Mouse (Mus musculus): ENCODE results near the gene Agrp. TPM values are rescaled to one million over a fixed set of nuclear protein-coding genes. Genes with fewer than 3 reads are reported as not detected.

Agrp gene
- polyA plus RNA-seq, 1 experiment: 0.47 TPM

- H3K4me2 ChIP-seq (ENCODE audit: low read depth): no peak overlapping the region
- H3ac ChIP-seq (ENCODE audit: control insufficient read depth, insufficient read length): no peak overlapping the region
- no peaks in the 10 kb centered on the region for H3K27me3 ChIP-seq (ENCODE audit: control insufficient read depth, insufficient read depth, insufficient read length)
- no peaks in the 10 kb centered on the region for H3K79me2 ChIP-seq (ENCODE audit: control insufficient read depth, insufficient read depth)
- no peaks in the 10 kb centered on the region for H3K36me3 ChIP-seq (ENCODE audit: control insufficient read depth, insufficient read depth)
- TF ChIP-seq MYOD1 (IDR thresholded peaks at IDR 0.05; ENCODE audit: control insufficient read depth in 1 of 3, insufficient read length in 2 of 3, low read depth in 2 of 3) (no peak), USF1 (IDR thresholded peaks at IDR 0.05; ENCODE audit: low read depth) (no peak), POLR2AphosphoS2 (IDR thresholded peaks at IDR 0.05; ENCODE audit: insufficient read length, low read depth) (no peak), TCF12 (IDR thresholded peaks at IDR 0.05; ENCODE audit: insufficient read depth, poor library complexity, severe bottlenecking) (no peak), MYOG (IDR thresholded peaks at IDR 0.05; ENCODE audit: control insufficient read depth in 1 of 3, insufficient read depth in 1 of 3, insufficient read length in 2 of 3, low read depth in 2 of 3) (no peak), TCF3 (IDR thresholded peaks at IDR 0.05; ENCODE audit: insufficient read length, low read depth) (no peak), SRF (IDR thresholded peaks at IDR 0.05; ENCODE audit: control insufficient read depth, insufficient read length, low read depth) (no peak), POLR2A (IDR thresholded peaks at IDR 0.05; ENCODE audit: insufficient read length, low read depth) (no peak), REST (IDR thresholded peaks at IDR 0.05; ENCODE audit: insufficient read depth, insufficient read length) (no peak), E2F4 (IDR thresholded peaks at IDR 0.05; ENCODE audit: insufficient read depth) (no peak), MAX (IDR thresholded peaks at IDR 0.05; ENCODE audit: low read depth) (no peak)
- H3K4me3 ChIP-seq: no peak overlapping the region
Observed at GRCm38 (mm10) chr8:105592431-105592830, 44.8 kb downstream of the Agrp start.

GRCm38 (mm10) chr8:105579719-105580118 is 57.5 kb downstream of the Agrp start:
- Histone ChIP-seq H3K36me3 (ENCODE audit: control insufficient read depth, insufficient read depth) (no peaks in the 10 kb centered on the region), H3ac (ENCODE audit: control insufficient read depth, insufficient read length) (no peak overlapping the region)
- TF ChIP-seq POLR2AphosphoS2 (IDR thresholded peaks at IDR 0.05; ENCODE audit: insufficient read length, low read depth): no peak
- TF ChIP-seq SRF (IDR thresholded peaks at IDR 0.05; ENCODE audit: control insufficient read depth, insufficient read length, low read depth): no peak
- no peak for TF ChIP-seq MAX (IDR thresholded peaks at IDR 0.05; ENCODE audit: low read depth)
- no peak for TF ChIP-seq USF1 (IDR thresholded peaks at IDR 0.05; ENCODE audit: low read depth)
- no peak for TF ChIP-seq REST (IDR thresholded peaks at IDR 0.05; ENCODE audit: insufficient read depth, insufficient read length)
- TF ChIP-seq TCF3 (IDR thresholded peaks at IDR 0.05; ENCODE audit: insufficient read length, low read depth): no peak
- no peak for TF ChIP-seq E2F4 (IDR thresholded peaks at IDR 0.05; ENCODE audit: insufficient read depth)
- no peak for TF ChIP-seq MYOD1 (IDR thresholded peaks at IDR 0.05; ENCODE audit: control insufficient read depth in 1 of 3, insufficient read length in 2 of 3, low read depth in 2 of 3)
- no peak for TF ChIP-seq CEBPB (IDR thresholded peaks at IDR 0.05; ENCODE audit: insufficient read depth, poor library complexity, severe bottlenecking)
- no peak for TF ChIP-seq MYOG (IDR thresholded peaks at IDR 0.05; ENCODE audit: control insufficient read depth in 1 of 3, insufficient read depth in 1 of 3, insufficient read length in 2 of 3, low read depth in 2 of 3)
- no peak for TF ChIP-seq POLR2A (IDR thresholded peaks at IDR 0.05; ENCODE audit: insufficient read length, low read depth)
- no peak for TF ChIP-seq TCF12 (IDR thresholded peaks at IDR 0.05; ENCODE audit: insufficient read depth, poor library complexity, severe bottlenecking)

GRCm38 (mm10) chr8:105575538-105575937 is 61.7 kb downstream of the Agrp start:
- H3K27me3 ChIP-seq (ENCODE audit: control insufficient read depth, insufficient read depth, insufficient read length): no peaks in the 10 kb centered on the region
- TF ChIP-seq USF1 (IDR thresholded peaks at IDR 0.05; ENCODE audit: low read depth): no peak
- no peak for TF ChIP-seq MAX (IDR thresholded peaks at IDR 0.05; ENCODE audit: low read depth)
- TF ChIP-seq CEBPB (IDR thresholded peaks at IDR 0.05; ENCODE audit: insufficient read depth, poor library complexity, severe bottlenecking): no peak
- no peak overlapping the region for H3K4me3 ChIP-seq
- H3K4me2 ChIP-seq (ENCODE audit: low read depth): no peak overlapping the region
- no peak overlapping the region for H3ac ChIP-seq (ENCODE audit: control insufficient read depth, insufficient read length)
- no peaks in the 10 kb centered on the region for H3K36me3 ChIP-seq (ENCODE audit: control insufficient read depth, insufficient read depth)
- no peaks in the 10 kb centered on the region for H3K79me2 ChIP-seq (ENCODE audit: control insufficient read depth, insufficient read depth)

More at GRCm38 (mm10) chr8:105579719-105580118, 57.5 kb downstream of the Agrp start:
- no peaks in the 10 kb centered on the region for H3K79me2 ChIP-seq (ENCODE audit: control insufficient read depth, insufficient read depth)
- H3K4me3 ChIP-seq: no peak overlapping the region
- no peaks in the 10 kb centered on the region for H3K27me3 ChIP-seq (ENCODE audit: control insufficient read depth, insufficient read depth, insufficient read length)
- H3K4me2 ChIP-seq (ENCODE audit: low read depth): no peak overlapping the region

- Histone ChIP-seq H3K4me2 (ENCODE audit: low read depth) (no peak overlapping the region), H3K27me3 (ENCODE audit: control insufficient read depth, insufficient read depth, insufficient read length) (no peaks in the 10 kb centered on the region), H3K79me2 (ENCODE audit: control insufficient read depth, insufficient read depth) (no peaks in the 10 kb centered on the region), H3K36me3 (ENCODE audit: control insufficient read depth, insufficient read depth) (no peaks in the 10 kb centered on the region), H3K4me3 (no peak overlapping the region), H3ac (ENCODE audit: control insufficient read depth, insufficient read length) (no peak overlapping the region)
- no peak for TF ChIP-seq TCF12 (IDR thresholded peaks at IDR 0.05; ENCODE audit: insufficient read depth, poor library complexity, severe bottlenecking)
- TF ChIP-seq USF1 (IDR thresholded peaks at IDR 0.05; ENCODE audit: low read depth): no peak
- no peak for TF ChIP-seq REST (IDR thresholded peaks at IDR 0.05; ENCODE audit: insufficient read depth, insufficient read length)
- TF ChIP-seq E2F4 (IDR thresholded peaks at IDR 0.05; ENCODE audit: insufficient read depth): no peak
- no peak for TF ChIP-seq SRF (IDR thresholded peaks at IDR 0.05; ENCODE audit: control insufficient read depth, insufficient read length, low read depth)
- TF ChIP-seq CEBPB (IDR thresholded peaks at IDR 0.05; ENCODE audit: insufficient read depth, poor library complexity, severe bottlenecking): no peak
- no peak for TF ChIP-seq POLR2A (IDR thresholded peaks at IDR 0.05; ENCODE audit: insufficient read length, low read depth)
Observed at GRCm38 (mm10) chr8:105574741-105575140, 62.5 kb downstream of the Agrp start.

- no peaks in the 10 kb centered on the region for H3K27me3 ChIP-seq (ENCODE audit: control insufficient read depth, insufficient read depth, insufficient read length)
- H3K4me3 ChIP-seq: no peak overlapping the region
- TF ChIP-seq MYOD1 (IDR thresholded peaks at IDR 0.05; ENCODE audit: control insufficient read depth in 1 of 3, insufficient read length in 2 of 3, low read depth in 2 of 3) (no peak), POLR2AphosphoS2 (IDR thresholded peaks at IDR 0.05; ENCODE audit: insufficient read length, low read depth) (no peak), POLR2A (IDR thresholded peaks at IDR 0.05; ENCODE audit: insufficient read length, low read depth) (no peak), USF1 (IDR thresholded peaks at IDR 0.05; ENCODE audit: low read depth) (peak; percentile 22)
- H3K36me3 ChIP-seq (ENCODE audit: control insufficient read depth, insufficient read depth): no peaks in the 10 kb centered on the region
- H3ac ChIP-seq (ENCODE audit: control insufficient read depth, insufficient read length): no peak overlapping the region
- H3K79me2 ChIP-seq (ENCODE audit: control insufficient read depth, insufficient read depth): no peaks in the 10 kb centered on the region
- H3K4me2 ChIP-seq (ENCODE audit: low read depth): no peak overlapping the region
Observed at GRCm38 (mm10) chr8:105573427-105573826, 63.8 kb downstream of the Agrp start.
